Mouse (Mus musculus) heart, adult 8-10 months (tissue): Measurements from ENCODE around the gene 9430015G10Rik. TPM values are rescaled to one million over a fixed set of nuclear protein-coding genes. Genes with fewer than 3 reads are reported as not detected.

Experiments
- DNase-seq: peaks from one replicate; pipeline ENCODE4 v3.0.0; 2022; ENCODE audit warnings: low spot score
- total RNA-seq, 4 experiments: library from RNA; stranded (reverse); gene quantifications; 2 replicates each; pipeline ENCODE4 v1.2.4; 2022

Gene 9430015G10Rik
- total RNA-seq, 4 experiments from 2014 or later: 2.1 to 3.3 (median 2.3) TPM

DNA sequence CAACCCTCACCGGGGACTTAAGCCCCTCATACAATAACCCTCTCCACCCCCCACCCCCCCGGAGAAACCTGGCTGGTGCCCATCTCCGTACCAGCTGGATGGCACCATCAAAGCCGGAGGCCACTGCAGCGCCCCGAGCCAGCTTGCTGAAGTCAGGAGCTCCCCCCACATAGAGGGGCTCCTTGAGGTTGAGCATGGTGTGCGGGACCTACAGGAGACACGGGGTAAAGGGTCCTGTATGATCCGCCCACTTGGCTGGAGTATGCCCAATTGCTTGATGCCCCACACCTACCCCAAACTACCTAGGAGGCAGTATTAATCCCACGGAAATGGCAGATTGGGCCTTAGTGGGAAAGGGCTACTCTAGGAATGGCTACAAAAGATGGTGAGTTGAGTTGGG, 59.3 kb downstream of the 9430015G10Rik start:
- no peak for DNase-seq

DNA sequence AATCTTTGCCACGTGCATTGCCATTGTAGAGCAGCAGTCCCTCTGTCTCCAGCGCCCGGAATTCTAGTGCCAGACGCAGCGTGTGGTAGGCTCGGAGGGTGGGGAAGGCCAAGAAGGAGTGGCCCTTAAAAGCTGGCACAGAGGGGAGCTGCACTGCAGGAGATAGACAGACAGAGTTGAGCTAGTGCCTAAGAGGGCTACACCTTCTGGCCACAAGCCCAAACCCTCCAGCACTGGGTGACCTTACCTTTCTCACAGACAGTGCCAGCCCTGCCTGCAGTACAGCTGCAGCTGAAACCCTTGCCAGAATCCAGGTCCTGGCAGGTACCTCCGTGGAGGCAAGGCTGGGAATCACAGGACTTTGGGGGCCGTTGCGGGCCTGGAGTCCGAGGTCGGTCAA, 62.0 kb downstream of the 9430015G10Rik start:
- DNase-seq: peak; percentile 66

Other genes with a start within 250 kb of the 9430015G10Rik start
- gene Tas1r3, start 246.6 kb upstream of the 9430015G10Rik start, total RNA-seq: under 1 TPM; 0.17 to 0.19 (median 0.19) TPM
- gene Cptp, start 240.5 kb upstream of the 9430015G10Rik start, total RNA-seq: 1 to 10 TPM; 7.3 to 9.9 (median 8.6) TPM
- 10 to 100 TPM; 13.9 to 14.5 (median 14.1) TPM for gene Ints11, start 240.4 kb upstream of the 9430015G10Rik start, total RNA-seq
- gene Pusl1, start 218.2 kb upstream of the 9430015G10Rik start, total RNA-seq: 10 to 100 TPM in 3 of 4 experiments, 1 to 10 TPM in 1; 9.6 to 11.9 (median 10.9) TPM
- gene Acap3, start 218.2 kb upstream of the 9430015G10Rik start, total RNA-seq: 10 to 100 TPM in 2 of 4 experiments, 1 to 10 TPM in 2; 9.5 to 13.8 (median 10.9) TPM
- 10 to 100 TPM; 46.5 to 51.6 (median 49.3) TPM for gene Ube2j2, start 166.2 kb upstream of the 9430015G10Rik start, total RNA-seq
- 10 to 100 TPM; 17.5 to 20.9 (median 18.4) TPM for gene C1qtnf12, start 147.7 kb upstream of the 9430015G10Rik start, total RNA-seq
- 1 to 10 TPM; 2.6 to 3.2 (median 2.8) TPM for gene B3galt6, start 117.3 kb upstream of the 9430015G10Rik start, total RNA-seq
- 100 to 1,000 TPM in 1 of 4 experiments, 10 to 100 TPM in 3; 72.8 to 103 (median 87.1) TPM for gene Sdf4, start 117.1 kb upstream of the 9430015G10Rik start, total RNA-seq
- gene Tnfrsf4, start 96.1 kb upstream of the 9430015G10Rik start, total RNA-seq: not detected
- gene Tnfrsf18, start 83.8 kb upstream of the 9430015G10Rik start, total RNA-seq: under 1 TPM in 2 of 4 experiments, not detected in 2; 0.25 to 0.75 TPM
- under 1 TPM in 1 of 4 experiments, not detected in 3; 0.28 TPM for gene Ttll10, start 50.6 kb upstream of the 9430015G10Rik start, total RNA-seq
- gene Rnf223, start 20.5 kb downstream of the 9430015G10Rik start, total RNA-seq: under 1 TPM in 1 of 4 experiments, not detected in 3; 0.09 TPM
- 10 to 100 TPM; 21.0 to 27.6 (median 24.5) TPM for gene Agrn, start 87.5 kb downstream of the 9430015G10Rik start, total RNA-seq
- gene Isg15, start 90.8 kb downstream of the 9430015G10Rik start, total RNA-seq: 1 to 10 TPM; 1.7 to 2.8 (median 2.0) TPM
- 10 to 100 TPM; 10.1 to 14.4 (median 12.2) TPM for gene AW011738, start 93.3 kb downstream of the 9430015G10Rik start, total RNA-seq
- 100 to 1,000 TPM; 327 to 378 (median 333) TPM for gene Perm1, start 105.9 kb downstream of the 9430015G10Rik start, total RNA-seq
- gene Plekhn1, start 124.9 kb downstream of the 9430015G10Rik start, total RNA-seq: 10 to 100 TPM in 3 of 4 experiments, 1 to 10 TPM in 1; 9.5 to 11.8 (median 10.9) TPM
- gene Noc2l, start 126.0 kb downstream of the 9430015G10Rik start, total RNA-seq: 10 to 100 TPM; 22.1 to 24.5 (median 22.8) TPM
- gene Samd11, start 145.7 kb downstream of the 9430015G10Rik start, total RNA-seq: under 1 TPM in 2 of 4 experiments, not detected in 2; 0.22 TPM
- gene Vmn2r-ps159, start 221.1 kb downstream of the 9430015G10Rik start, total RNA-seq: not detected